Mouse (Mus musculus): ENCODE results near the gene Kcnmb3. TPM values are rescaled to one million over a fixed set of nuclear protein-coding genes. Genes with fewer than 3 reads are reported as not detected.

The Kcnmb3 gene
- polyA plus RNA-seq, 1 experiment from 2014 or later: not detected

- WGBS: 5% methylated on average over 24 of the region's 24 CpGs
- peaks cover 38% of the 10 kb centered on the region for H3K4me1 ChIP-seq (replicated peaks)
- peak within 1 kb of the TSS; percentile 75 for H3K9ac ChIP-seq
- H3K4me3 ChIP-seq: peak within 1 kb of the TSS; percentile 71
- ATAC-seq (ENCODE audit: low FRiP score, low read depth): no peak
- peaks cover 6% of the 10 kb centered on the region for H3K36me3 ChIP-seq
- peak within 1 kb of the TSS; percentile 65 for H3K4me2 ChIP-seq
- no peaks in the 10 kb centered on the region for H3K9me3 ChIP-seq
- H3K27ac ChIP-seq (replicated peaks): peak within 1 kb of the TSS; percentile 78
- H3K27me3 ChIP-seq: no peaks in the 10 kb centered on the region
These were observed 17.7 kb upstream of the Kcnmb3 start, which contains the start of gene Zfp639 for GRCm38 (mm10) chr3:32509496-32510374. Gene Zfp639, plus strand, starts transcription at chr3:32510259.

- Histone ChIP-seq H3K4me3 (peak overlapping the region; percentile 17; the same call in 1 of the 2 replicates), H3K9me3 (no peaks in the 10 kb centered on the region), H3K4me2 (peak overlapping the region; percentile 65), H3K27ac (replicated peaks) (peak overlapping the region; percentile 78; the same call in 1 of the 2 replicates), H3K9ac (no peak overlapping the region), H3K36me3 (no peaks in the 10 kb centered on the region), H3K27me3 (no peaks in the 10 kb centered on the region), H3K4me1 (replicated peaks) (peaks cover 38% of the 10 kb centered on the region)
- WGBS: 3% methylated on average over 17 of the region's 17 CpGs
- no peak for ATAC-seq (ENCODE audit: low FRiP score, low read depth)
These were observed 16.8 kb upstream of the Kcnmb3 start for GRCm38 (mm10) chr3:32508666-32509324.

GRCm38 (mm10) chr3:32506366-32507225 is 14.6 kb upstream of the Kcnmb3 start:
- Histone ChIP-seq H3K27me3 (no peaks in the 10 kb centered on the region), H3K9ac (no peak overlapping the region), H3K27ac (replicated peaks) (no peak overlapping the region), H3K9me3 (no peaks in the 10 kb centered on the region), H3K4me2 (no peak overlapping the region), H3K4me1 (replicated peaks) (peaks cover 19% of the 10 kb centered on the region), H3K4me3 (no peak overlapping the region), H3K36me3 (no peaks in the 10 kb centered on the region)
- WGBS: 61% methylated on average over 11 of the region's 11 CpGs
- ATAC-seq (ENCODE audit: low FRiP score, low read depth): no peak

GRCm38 (mm10) chr3:32505841-32506240 is 13.8 kb upstream of the Kcnmb3 start:
- no peak overlapping the region for H3K9ac ChIP-seq
- H3K36me3 ChIP-seq: no peaks in the 10 kb centered on the region
- H3K9me3 ChIP-seq: no peaks in the 10 kb centered on the region
- ATAC-seq (ENCODE audit: low FRiP score, low read depth): no peak
- H3K4me3 ChIP-seq: no peak overlapping the region
- H3K4me2 ChIP-seq: no peak overlapping the region
- H3K27ac ChIP-seq (replicated peaks): no peak overlapping the region
- H3K4me1 ChIP-seq (replicated peaks): peaks cover 14% of the 10 kb centered on the region
- WGBS: 68% methylated on average over 3 of the region's 3 CpGs
- no peaks in the 10 kb centered on the region for H3K27me3 ChIP-seq

GRCm38 (mm10) chr3:32500346-32500745 is 8.3 kb upstream of the Kcnmb3 start:
- H3K4me1 ChIP-seq (replicated peaks): no peaks in the 10 kb centered on the region
- H3K27me3 ChIP-seq: no peaks in the 10 kb centered on the region
- no peak overlapping the region for H3K4me2 ChIP-seq
- H3K9me3 ChIP-seq: no peaks in the 10 kb centered on the region
- no peaks in the 10 kb centered on the region for H3K36me3 ChIP-seq
- ATAC-seq (ENCODE audit: low FRiP score, low read depth): no peak
- no peak overlapping the region for H3K4me3 ChIP-seq
- H3K9ac ChIP-seq: no peak overlapping the region
- H3K27ac ChIP-seq (replicated peaks): no peak overlapping the region
- 93% methylated on average over 2 of the region's 2 CpGs for WGBS

GRCm38 (mm10) chr3:32496711-32497070 is 4.7 kb upstream of the Kcnmb3 start:
- no peak overlapping the region for H3K4me3 ChIP-seq
- H3K4me1 ChIP-seq (replicated peaks): no peaks in the 10 kb centered on the region
- H3K9ac ChIP-seq: no peak overlapping the region
- no peaks in the 10 kb centered on the region for H3K36me3 ChIP-seq
- ATAC-seq (ENCODE audit: low FRiP score, low read depth): no peak
- no peaks in the 10 kb centered on the region for H3K27me3 ChIP-seq
- H3K9me3 ChIP-seq: no peaks in the 10 kb centered on the region
- no peak overlapping the region for H3K4me2 ChIP-seq
- 85% methylated on average over 1 of the region's 1 CpGs for WGBS
- no peak overlapping the region for H3K27ac ChIP-seq (replicated peaks)

GRCm38 (mm10) chr3:32495856-32496710 is 4.1 kb upstream of the Kcnmb3 start:
- Histone ChIP-seq H3K27me3 (no peaks in the 10 kb centered on the region), H3K4me2 (no peak overlapping the region), H3K27ac (replicated peaks) (no peak overlapping the region), H3K9ac (no peak overlapping the region), H3K4me3 (no peak overlapping the region), H3K4me1 (replicated peaks) (no peaks in the 10 kb centered on the region), H3K36me3 (no peaks in the 10 kb centered on the region), H3K9me3 (no peaks in the 10 kb centered on the region)
- no peak; the same call in 1 of the 2 replicates for ATAC-seq (ENCODE audit: low FRiP score, low read depth)
- WGBS: 39% methylated on average over 8 of the region's 8 CpGs

- Histone ChIP-seq H3K4me2 (no peak overlapping the region), H3K27ac (replicated peaks) (no peak overlapping the region), H3K9ac (no peak overlapping the region), H3K4me1 (replicated peaks) (no peaks in the 10 kb centered on the region), H3K36me3 (no peaks in the 10 kb centered on the region), H3K9me3 (no peaks in the 10 kb centered on the region), H3K4me3 (no peak overlapping the region), H3K27me3 (no peaks in the 10 kb centered on the region)
- 29% methylated on average over 8 of the region's 8 CpGs for WGBS
- no peak for ATAC-seq (ENCODE audit: low FRiP score, low read depth)
These were observed 3.2 kb upstream of the Kcnmb3 start for GRCm38 (mm10) chr3:32495088-32495770.

GRCm38 (mm10) chr3:32494387-32495087 is 2.5 kb upstream of the Kcnmb3 start:
- no peak overlapping the region for H3K4me3 ChIP-seq
- no peaks in the 10 kb centered on the region for H3K9me3 ChIP-seq
- H3K4me2 ChIP-seq: no peak overlapping the region
- no peak for ATAC-seq (ENCODE audit: low FRiP score, low read depth)
- no peak overlapping the region for H3K27ac ChIP-seq (replicated peaks)
- H3K4me1 ChIP-seq (replicated peaks): no peaks in the 10 kb centered on the region
- H3K36me3 ChIP-seq: no peaks in the 10 kb centered on the region
- H3K9ac ChIP-seq: no peak overlapping the region
- WGBS: 88% methylated on average over 8 of the region's 8 CpGs
- no peaks in the 10 kb centered on the region for H3K27me3 ChIP-seq

GRCm38 (mm10) chr3:32490928-32491315 is 1.1 kb downstream of the Kcnmb3 start:
- Histone ChIP-seq H3K4me2 (no peak overlapping the region), H3K9me3 (no peaks in the 10 kb centered on the region), H3K4me1 (replicated peaks) (no peaks in the 10 kb centered on the region), H3K27me3 (no peaks in the 10 kb centered on the region), H3K27ac (replicated peaks) (no peak overlapping the region), H3K4me3 (no peak overlapping the region), H3K36me3 (no peaks in the 10 kb centered on the region), H3K9ac (no peak overlapping the region)
- ATAC-seq (ENCODE audit: low FRiP score, low read depth): no peak

All from hindbrain, embryonic 15.5 days (tissue).